Mouse (Mus musculus) macrophage (primary cell): Measurements from ENCODE around the gene Fastk. TPM values are rescaled to one million over a fixed set of nuclear protein-coding genes. Genes with fewer than 3 reads are reported as not detected.

ENCODE experiments used
- H3K27ac ChIP-seq: fragments of 350-480 bp; formaldehyde crosslinking; 2 replicates; pipeline ENCODE4 v1.9.0; 2021
- H3K36me3 ChIP-seq: fragments of 350-480 bp; formaldehyde crosslinking; 2 replicates; pipeline ENCODE4 v1.9.0; 2021; ENCODE audit errors: inconsistent target
- H3K4me3 ChIP-seq: fragments of 350-480 bp; formaldehyde crosslinking; 2 replicates; pipeline ENCODE4 v1.9.0; 2021; ENCODE audit errors: inconsistent target
- H3K79me2 ChIP-seq: fragments of 350-480 bp; formaldehyde crosslinking; 2 replicates; pipeline ENCODE4 v1.9.0; 2021; ENCODE audit errors: inconsistent target
- WGBS: methylation state at CpG from one replicate; pipeline ENCODE4 v1.1.7; 2026; ENCODE audit warnings: inconsistent platforms; ENCODE audit not compliant: missing documents; 5-methylcytosine and 5-hydroxymethylcytosine counted together
- polyA plus RNA-seq: library from polyadenylated mRNA; stranded (reverse); fragments of 250-400 nt; gene quantifications from 3 replicates; pipeline ENCODE4 v1.2.4, GENCODE M21; 2018; ENCODE audit warnings: inconsistent platforms

The Fastk gene
- polyA plus RNA-seq, 1 experiment from 2014 or later = 31.5 TPM

- Histone ChIP-seq H3K36me3 (peaks cover 28% of the 10 kb centered on the region; the same call in 1 of the 2 replicates), H3K79me2 (peaks cover 31% of the 10 kb centered on the region), H3K4me3 (peak within 1 kb of the TSS; percentile 85), H3K27ac (peak within 1 kb of the TSS; percentile 94)
- WGBS = under 1% methylated on average over 46 of the region's 46 CpGs
These were observed 21.7 kb downstream of the Fastk start, which contains the start of the genes Cdk5 and Slc4a2 for GRCm38 (mm10) chr5:24423129-24424003. TSS of gene Cdk5 (minus strand) at chr5:24423530. TSS of gene Slc4a2 (plus strand) at chr5:24423837.

GRCm38 (mm10) chr5:24420381-24420780 is 24.7 kb downstream of the Fastk start:
- Histone ChIP-seq H3K79me2 (peaks cover 1% of the 10 kb centered on the region; the same call in 1 of the 2 replicates), H3K4me3 (no peak overlapping the region), H3K27ac (no peak overlapping the region), H3K36me3 (peaks cover 28% of the 10 kb centered on the region; the same call in 1 of the 2 replicates)
- WGBS = 93% methylated on average over 9 of the region's 9 CpGs

GRCm38 (mm10) chr5:24417587-24417986 is 27.5 kb downstream of the Fastk start:
- Histone ChIP-seq H3K79me2 (no peaks in the 10 kb centered on the region), H3K4me3 (no peak overlapping the region), H3K36me3 (peaks cover 28% of the 10 kb centered on the region; the same call in 1 of the 2 replicates), H3K27ac (no peak overlapping the region)
- 96% methylated on average over 10 of the region's 10 CpGs for WGBS

DNA sequence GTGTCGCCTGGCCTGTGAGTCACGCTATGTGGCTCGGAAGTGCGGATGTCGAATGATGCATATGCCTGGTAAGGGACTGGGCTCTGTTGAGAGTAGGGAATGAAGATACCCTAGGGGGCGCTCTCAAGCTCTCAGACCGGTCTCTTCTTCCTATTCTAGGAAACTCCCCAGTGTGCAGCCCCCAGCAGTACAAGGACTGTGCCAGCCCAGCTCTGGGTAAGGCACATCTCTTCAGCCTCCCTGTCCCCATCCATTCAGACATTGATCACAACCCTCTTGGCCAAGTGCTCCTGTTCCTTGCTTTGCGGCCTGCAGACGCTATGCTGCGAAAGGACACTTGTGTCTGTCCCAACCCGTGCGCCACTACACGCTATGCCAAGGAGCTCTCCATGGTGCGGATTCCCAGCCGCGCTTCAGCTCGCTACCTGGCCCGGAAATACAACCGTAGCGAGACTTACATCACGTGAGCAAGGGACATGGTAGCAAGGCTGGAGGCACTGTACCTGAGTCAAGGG is 28.8 kb downstream of the Fastk start:
- no peak overlapping the region for H3K4me3 ChIP-seq
- WGBS = 15% methylated on average over 21 of the region's 21 CpGs
- no peak overlapping the region for H3K27ac ChIP-seq
- peaks cover 28% of the 10 kb centered on the region; the same call in 1 of the 2 replicates for H3K36me3 ChIP-seq
- no peaks in the 10 kb centered on the region for H3K79me2 ChIP-seq

DNA sequence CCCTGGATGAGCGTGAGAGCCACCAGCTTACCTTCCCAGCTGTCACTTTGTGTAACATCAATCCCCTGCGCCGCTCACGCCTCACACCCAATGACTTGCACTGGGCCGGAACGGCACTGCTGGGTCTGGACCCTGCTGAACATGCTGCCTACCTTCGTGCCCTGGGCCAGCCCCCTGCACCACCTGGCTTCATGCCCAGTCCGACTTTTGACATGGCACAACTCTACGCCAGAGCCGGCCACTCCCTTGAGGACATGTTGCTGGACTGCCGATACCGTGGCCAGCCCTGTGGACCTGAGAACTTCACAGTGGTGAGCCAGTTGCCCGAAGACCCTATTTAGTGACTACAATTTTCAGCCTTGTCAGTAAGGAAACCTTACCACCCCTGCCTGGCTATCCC is 31.1 kb downstream of the Fastk start:
- Histone ChIP-seq H3K36me3 (peaks cover 6% of the 10 kb centered on the region; the same call in 1 of the 2 replicates), H3K27ac (no peak overlapping the region), H3K4me3 (no peak overlapping the region), H3K79me2 (no peaks in the 10 kb centered on the region)
- 90% methylated on average over 13 of the region's 13 CpGs for WGBS

DNA sequence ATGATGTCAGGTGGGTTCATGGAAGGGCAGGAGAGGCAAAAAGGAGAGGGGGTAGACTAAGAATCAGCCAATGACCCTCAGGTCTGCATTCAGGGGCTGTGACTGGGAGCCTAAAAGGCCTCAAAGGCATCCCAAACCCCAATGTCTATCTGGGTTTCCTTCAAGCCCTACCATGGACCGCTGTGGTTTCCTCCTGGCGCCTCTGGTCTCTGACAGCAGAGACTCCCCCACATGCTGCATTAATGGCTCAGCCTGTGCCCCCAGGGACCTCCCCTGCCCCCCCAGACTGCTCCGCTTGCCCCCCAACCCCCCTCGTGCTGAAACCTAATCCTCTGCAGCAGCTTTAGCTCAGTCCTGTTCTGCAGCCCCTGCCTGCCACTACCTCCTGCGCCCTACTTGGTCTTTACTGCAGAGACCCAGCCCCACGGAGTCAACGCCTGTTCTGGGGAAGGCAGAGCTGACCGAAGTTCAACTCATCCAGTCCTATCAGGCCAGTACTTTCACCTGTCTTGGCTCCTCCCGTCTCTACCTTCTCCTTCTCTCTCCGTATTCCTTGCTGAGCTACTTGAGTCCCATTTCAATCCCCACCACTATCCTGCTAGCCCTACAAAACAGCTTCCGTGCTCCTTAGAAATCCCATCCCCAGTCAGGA is 31.9 kb downstream of the Fastk start, which contains the start of gene Asic3:
Gene Asic3 (plus strand): TSS at position 351 of the 652 bp plus-strand sequence.
- no peak within 1 kb of the TSS for H3K27ac ChIP-seq
- no peaks in the 10 kb centered on the region for H3K79me2 ChIP-seq
- no peaks in the 10 kb centered on the region for H3K36me3 ChIP-seq
- 31% methylated on average over 10 of the region's 11 CpGs for WGBS
- H3K4me3 ChIP-seq = no peak within 1 kb of the TSS

DNA sequence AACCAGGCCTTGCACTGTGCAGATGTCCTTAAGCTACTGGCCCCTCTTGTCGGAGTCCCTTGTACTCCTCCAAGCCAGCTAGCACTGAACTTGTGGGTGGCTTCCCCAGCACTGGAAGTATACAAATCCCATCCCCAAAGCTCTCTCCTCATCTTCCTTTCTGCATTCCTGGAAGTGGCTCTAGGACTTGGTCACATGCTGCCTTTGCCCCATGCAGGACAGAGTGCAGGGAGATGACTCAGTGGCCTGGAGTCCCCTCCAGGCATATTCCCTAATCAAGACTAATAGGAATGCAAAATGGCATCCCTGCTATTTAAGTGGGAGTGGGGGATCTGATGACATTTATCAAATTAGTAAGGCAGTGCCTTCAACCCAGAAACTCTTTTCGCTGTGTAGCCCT is 33.0 kb downstream of the Fastk start:
- 96% methylated on average over 2 of the region's 2 CpGs for WGBS
- Histone ChIP-seq H3K36me3 (0 out of 2 replicates have a peak, but pooled peaks cover 8% of the 10 kb centered on the region), H3K27ac (no peak overlapping the region), H3K4me3 (no peak overlapping the region), H3K79me2 (no peaks in the 10 kb centered on the region)

DNA sequence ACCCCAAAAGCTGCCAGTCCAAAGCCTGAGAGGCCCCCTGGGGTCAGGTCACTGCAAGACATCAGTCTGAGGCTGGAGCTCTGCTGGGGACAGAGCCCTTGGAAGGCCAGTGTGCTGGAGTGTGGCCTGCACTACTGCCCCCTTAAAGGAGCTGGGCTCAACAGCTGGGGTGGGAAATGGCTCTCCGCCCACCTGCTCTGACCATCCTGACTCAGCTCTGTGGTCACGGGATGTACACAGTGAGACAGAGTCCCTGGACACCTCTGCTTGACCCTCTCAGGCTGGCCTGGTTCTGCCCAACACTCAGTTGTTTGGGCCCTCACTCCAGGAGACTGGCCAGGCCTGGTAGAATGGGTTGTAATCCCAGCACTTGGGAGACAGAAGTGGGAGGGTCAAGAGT is 35.6 kb downstream of the Fastk start:
- H3K36me3 ChIP-seq = peaks cover 13% of the 10 kb centered on the region; the same call in 1 of the 2 replicates
- WGBS = 100% methylated on average over 2 of the region's 2 CpGs
- H3K79me2 ChIP-seq = no peaks in the 10 kb centered on the region
- no peak overlapping the region for H3K27ac ChIP-seq
- H3K4me3 ChIP-seq = no peak overlapping the region

GRCm38 (mm10) chr5:24408651-24409050 is 36.4 kb downstream of the Fastk start:
- Histone ChIP-seq H3K4me3 (no peak overlapping the region), H3K36me3 (peaks cover 13% of the 10 kb centered on the region; the same call in 1 of the 2 replicates), H3K79me2 (no peaks in the 10 kb centered on the region), H3K27ac (no peak overlapping the region)
- 96% methylated on average over 13 of the region's 13 CpGs for WGBS

GRCm38 (mm10) chr5:24405389-24405876 is 39.7 kb downstream of the Fastk start:
- Histone ChIP-seq H3K36me3 (peaks cover 25% of the 10 kb centered on the region; the same call in 1 of the 2 replicates), H3K4me3 (no peak overlapping the region), H3K27ac (no peak overlapping the region), H3K79me2 (no peaks in the 10 kb centered on the region)
- 95% methylated on average over 3 of the region's 3 CpGs for WGBS

- Histone ChIP-seq H3K4me3 (no peak overlapping the region), H3K36me3 (peaks cover 25% of the 10 kb centered on the region; the same call in 1 of the 2 replicates), H3K27ac (no peak overlapping the region), H3K79me2 (no peaks in the 10 kb centered on the region)
- WGBS = 67% methylated on average over 6 of the region's 6 CpGs
These were observed 40.3 kb downstream of the Fastk start for GRCm38 (mm10) chr5:24404594-24405360.

DNA sequence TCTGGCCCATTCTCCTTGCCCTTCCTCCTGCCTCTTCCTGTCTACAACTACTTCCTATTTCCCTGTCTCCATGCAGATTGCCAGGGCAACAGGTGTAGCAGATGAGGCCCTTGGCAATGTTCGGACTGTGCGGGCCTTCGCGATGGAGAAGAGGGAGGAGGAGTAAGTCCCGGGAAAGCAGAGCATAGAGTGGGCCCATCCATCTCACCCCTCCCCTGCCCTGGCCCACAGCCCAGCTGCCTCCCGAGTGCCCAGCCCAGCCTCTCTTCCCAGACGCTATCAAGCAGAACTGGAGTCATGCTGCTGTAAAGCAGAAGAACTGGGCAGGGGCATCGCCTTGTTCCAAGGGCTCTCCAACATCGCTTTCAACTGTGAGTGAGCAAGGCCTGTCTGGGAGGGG is 43.1 kb downstream of the Fastk start:
- Histone ChIP-seq H3K36me3 (peaks cover 17% of the 10 kb centered on the region; the same call in 1 of the 2 replicates), H3K79me2 (no peaks in the 10 kb centered on the region), H3K27ac (no peak overlapping the region), H3K4me3 (no peak overlapping the region)
- 97% methylated on average over 9 of the region's 9 CpGs for WGBS

DNA sequence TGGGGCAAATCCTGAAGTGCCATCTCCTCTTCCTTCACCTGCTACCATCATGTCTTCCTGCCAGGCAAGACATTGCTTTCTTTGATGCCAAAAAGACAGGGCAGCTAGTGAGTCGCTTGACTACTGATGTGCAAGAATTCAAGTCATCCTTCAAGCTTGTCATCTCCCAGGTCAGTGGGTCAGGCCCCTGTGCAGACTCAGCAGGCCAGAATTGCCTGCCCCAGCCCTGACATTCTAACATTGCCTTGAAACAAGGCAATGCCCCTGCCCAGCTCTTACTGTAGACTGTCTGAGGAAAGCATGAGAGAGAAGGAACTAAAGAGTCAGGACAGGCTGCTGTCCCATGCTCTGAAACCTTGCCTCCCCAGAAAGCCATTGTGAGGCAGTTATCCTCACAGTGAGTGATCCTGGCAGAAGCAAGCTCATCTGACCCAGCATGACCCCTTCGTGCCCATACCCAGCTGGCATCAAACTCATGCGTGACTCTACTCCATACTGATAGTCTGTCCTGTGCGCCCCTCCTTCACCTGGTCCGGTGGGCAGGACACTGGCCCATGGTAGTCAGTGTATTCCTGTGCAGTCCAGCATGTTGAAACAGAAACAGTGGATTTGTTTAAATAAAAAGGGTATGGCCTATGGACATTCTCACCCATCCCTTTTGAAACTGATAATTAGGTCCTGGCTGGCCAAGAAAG is 44.0 kb downstream of the Fastk start:
- Histone ChIP-seq H3K27ac (no peak overlapping the region), H3K79me2 (no peaks in the 10 kb centered on the region), H3K36me3 (peaks cover 12% of the 10 kb centered on the region; the same call in 1 of the 2 replicates), H3K4me3 (no peak overlapping the region)
- 95% methylated on average over 5 of the region's 5 CpGs for WGBS
